Mouse (Mus musculus): ENCODE data around the gene Polg2.

DNA sequence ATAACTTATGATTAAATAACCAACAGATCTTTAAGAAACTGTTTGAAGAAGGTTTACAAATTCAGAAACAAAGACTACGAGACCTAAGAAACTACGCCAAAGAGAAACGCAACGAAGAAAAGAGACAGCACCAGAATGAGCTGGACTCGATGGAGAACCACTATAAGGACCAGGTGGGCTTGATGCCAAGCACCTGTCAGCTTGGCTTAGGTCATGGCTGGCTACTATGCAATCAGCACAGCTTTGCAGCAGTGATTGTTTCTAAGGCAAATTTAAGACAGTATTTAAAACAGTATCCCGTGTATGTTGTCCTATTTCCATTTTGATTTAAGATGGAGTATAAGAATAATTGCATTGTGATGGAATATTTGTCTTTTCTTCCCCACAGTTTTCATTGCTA lies 38.5 kb upstream of the Polg2 start:
- TF ChIP-seq CTCF (IDR thresholded peaks at IDR 0.05; ENCODE audit: borderline replicate concordance, insufficient read depth, low read length): no peak
- no peak for TF ChIP-seq POLR2A (IDR thresholded peaks at IDR 0.05; ENCODE audit: low read depth, low read length)

Measured in embryonic fibroblast, embryonic 13.5 days (primary cell).